Comparison of ENCODE assay signal across 17 mouse cellular contexts in genomic region chr13:45696009-45696408, GRCm38 (mm10).
DNase-seq lines count a peak whose midpoint lies in the region; ATAC-seq and TF ChIP-seq lines count a peak whose summit lies in the region.
"Had no signal": no experiment of that assay in that cellular context is flagged by ENCODE, and none has a peak within 500 bp of the region (broad histone marks: within the 10 kb centered on the region; RNA-seq: fewer than 3 reads in every experiment).

No protein-coding gene starts in this region.

- H3K4me1 ChIP-seq in kidney, postnatal 0 days (replicated peaks; ENCODE audit: insufficient read depth, low read length) = peaks cover 8% of the 10 kb centered on the region

- no peak overlapping the region for H3K4me3 ChIP-seq in kidney, postnatal 0 days (replicated peaks; ENCODE audit: low read depth, low read length)
- H3K4me3 ChIP-seq: embryonic facial prominence, embryonic 12.5 days; myocyte had no signal

- no peaks in the 10 kb centered on the region for H3K9me3 ChIP-seq in kidney, postnatal 0 days (replicated peaks; ENCODE audit: low read length)
- H3K9me3 ChIP-seq: embryonic facial prominence, embryonic 12.5 days had no signal

- no peak for DNase-seq in kidney, postnatal 0 days (ENCODE audit: low spot score)
- DNase-seq in kidney, adult 11 months = no peak
- DNase-seq in 3T3-L1 (ENCODE audit: low read depth, low spot score) = peak; percentile 6
- DNase-seq in 416B (ENCODE audit: low read depth) = peak; percentile 42
- DNase-seq in Patski (ENCODE audit: low read depth, low spot score) = no peak
- no peak for DNase-seq in Muller cell, postnatal 12 days (ENCODE audit: inconsistent ontology term)
- DNase-seq: adrenal gland, postnatal 10 days; cerebellum, postnatal 36 days; heart, postnatal 10 days; left cerebral cortex, postnatal 4 days; lung, adult 18-20 months; right cerebral cortex, postnatal 14 days; thymus, adult 18-20 months had no signal

- CTCF ChIA-PET in Patski (lab: Charles Lee) = interaction anchor here (1.2 kb wide), 2 partner anchors 52 to 56 kb away, joined by 3 read pairs; no protein-coding TSS in a partner anchor

- H3K4me2 ChIP-seq in kidney, postnatal 0 days (ENCODE audit: low read length) = no peak overlapping the region
- H3K4me2 ChIP-seq: embryonic facial prominence, embryonic 12.5 days had no signal

- 96% methylated on average over 6 of the region's 6 CpGs for WGBS in kidney, postnatal 0 days

- H3K9ac ChIP-seq in kidney, postnatal 0 days (ENCODE audit: low read depth, low read length) = no peak overlapping the region
- H3K9ac ChIP-seq: embryonic facial prominence, embryonic 12.5 days had no signal

- no peaks in the 10 kb centered on the region for H3K27me3 ChIP-seq in kidney, postnatal 0 days (ENCODE audit: insufficient read depth, low read length)
- H3K27me3 ChIP-seq in Patski = no peaks in the 10 kb centered on the region
- H3K27me3 ChIP-seq: embryonic facial prominence, embryonic 12.5 days had no signal

- in situ Hi-C loops in Patski (cut with MboI; ENCODE audit: low pct_unique_long_range_greater_than_20kb) = no loop called here

- peak; percentile 49 for TF ChIP-seq CTCF in kidney, postnatal 0 days (IDR thresholded peaks at IDR 0.05; ENCODE audit: low read depth)
- peak; percentile 59 for TF ChIP-seq CTCF in Patski (IDR thresholded peaks at IDR 0.05)

- POLR2A ChIA-PET in Patski (lab: Charles Lee) = no interaction called here

- H3K36me3 ChIP-seq in kidney, postnatal 0 days (ENCODE audit: insufficient read depth, low read length) = no peaks in the 10 kb centered on the region
- H3K36me3 ChIP-seq: embryonic facial prominence, embryonic 12.5 days had no signal

- no peak for ATAC-seq in kidney, postnatal 0 days (replicated peaks; ENCODE audit: low FRiP score, low read depth)
- ATAC-seq in Patski = no peak
- no peak for ATAC-seq in megakaryocyte-erythroid progenitor cell, adult 5-6 weeks (replicated peaks; ENCODE audit: low FRiP score, low TSS enrichment, poor library complexity, severe bottlenecking)
- ATAC-seq: hindbrain, embryonic 16.5 days had no signal

- H3K27ac ChIP-seq in kidney, postnatal 0 days = no peak overlapping the region
- H3K27ac ChIP-seq: embryonic facial prominence, embryonic 12.5 days had no signal

Comparison
In these comparisons a context has a peak if more than half of its experiments do, and no peak if none do; other contexts are left out.
1. DNase-seq: peak in 3T3-L1 (single experiment) and 416B (single experiment); none in kidney, postnatal 0 days (single experiment), kidney, adult 11 months (single experiment), Patski (single experiment) and Muller cell, postnatal 12 days (single experiment).